Mouse (Mus musculus) E14TG2a.4 (cell line): ENCODE measurements around the gene Hist1h2be.
"Not testable (repeated sequence)": the region's sequence is repeated elsewhere in the genome, so short reads cannot be mapped to it uniquely, and the experiment has no call there.

Experiments
- CTCF ChIP-seq: conservative IDR thresholded peaks from 2 replicates; pipeline ENCODE4 v1.5.1; 2014; ENCODE audit warnings: low read length
- POU5F1 ChIP-seq: IDR thresholded peaks from 2 replicates; pipeline ENCODE4 v1.6.1; 2014; ENCODE audit warnings: low read length, borderline replicate concordance

- TF ChIP-seq CTCF, POU5F1: not testable (repeated sequence)
Measured at GRCm38 (mm10) chr13:23542999-23543607, 77.8 kb downstream of the Hist1h2be start, which contains the start of gene Hist1h2bh.
